Mouse (Mus musculus) spleen, adult 2 months (tissue): ENCODE data around the gene Etnk2.

Experiments used
- CTCF ChIP-seq: fragments of 200-500 bp; IDR thresholded peaks from 2 replicates; pipeline ENCODE4 v1.5.1; 2011; ENCODE audit warnings: mild to moderate bottlenecking, inconsistent platforms; ENCODE audit not compliant: insufficient read depth, insufficient read length, insufficient replicate concordance; ENCODE audit errors: extremely low read depth
- POLR2A ChIP-seq: fragments of 200-500 bp; IDR thresholded peaks from 2 replicates; pipeline ENCODE4 v1.6.1; 2011; ENCODE audit warnings: low read depth, low read length, inconsistent platforms

- TF ChIP-seq CTCF (no peak), POLR2A (no peak)
These were observed 5.3 kb downstream of the Etnk2 start for GRCm38 (mm10) chr1:133368644-133369043.
